ENCODE assay signal across 12 mouse cellular contexts in genomic region chr10:63385897-63386296, GRCm38 (mm10). TPM values are rescaled to one million over a fixed set of nuclear protein-coding genes. Genes with fewer than 3 reads are reported as not detected.
DNase-seq lines count a peak whose midpoint lies in the region; ATAC-seq and TF ChIP-seq lines count a peak whose summit lies in the region.
"Not testable (repeated sequence)": the region's sequence is repeated elsewhere in the genome, so short reads cannot be mapped to it uniquely, and the experiment has no call there.
"Had no signal": no experiment of that assay in that cellular context is flagged by ENCODE, and none has a peak within 500 bp of the region (broad histone marks: within the 10 kb centered on the region; RNA-seq: fewer than 3 reads in every experiment).

No protein-coding gene starts in this region.

- H3K9ac ChIP-seq in forebrain, embryonic 12.5 days: 0 out of 2 replicates have a peak overlapping the region, but pooled peaks have one; percentile 59
- peak overlapping the region; percentile 79; the same call in 1 of the 2 replicates for H3K9ac ChIP-seq in heart, embryonic 14.5 days (ENCODE audit: low read length)
- 0 out of 2 replicates have a peak overlapping the region, but pooled peaks have one; percentile 34 for H3K9ac ChIP-seq in intestine, embryonic 14.5 days (ENCODE audit: low read length)
- H3K9ac ChIP-seq in limb, embryonic 12.5 days (replicated peaks): peak overlapping the region; percentile 54; the same call in 1 of the 2 replicates
- 0 out of 2 replicates have a peak overlapping the region, but pooled peaks have one; percentile 58 for H3K9ac ChIP-seq in lung, embryonic 15.5 days
- H3K9ac ChIP-seq in midbrain, postnatal 0 days (replicated peaks; ENCODE audit: low read length, poor library complexity, severe bottlenecking); stomach, postnatal 0 days (ENCODE audit: low read length): not testable (repeated sequence)

- not testable (repeated sequence) for H3K27ac ChIP-seq in brown adipose tissue, adult 24 weeks (replicated peaks; ENCODE audit: low read depth, low read length); forebrain, embryonic 12.5 days; intestine, embryonic 14.5 days (ENCODE audit: low read depth); limb, embryonic 12.5 days; lung, embryonic 15.5 days; midbrain, postnatal 0 days (ENCODE audit: low read depth, low read length); stomach, postnatal 0 days (replicated peaks)
- H3K27ac ChIP-seq in heart, embryonic 14.5 days (replicated peaks in 1 of 2; ENCODE audit: control insufficient read depth in 1 of 2, insufficient read depth in 1 of 2, low read depth in 2 of 2, low read length in 2 of 2): 0 out of 4 replicates have a peak overlapping the region, but pooled peaks of 1 of the 2 experiments have one; percentile 87

- H3K4me1 ChIP-seq in brown adipose tissue, adult 24 weeks (ENCODE audit: control insufficient read depth, insufficient read depth, insufficient read length, low read length); forebrain, embryonic 12.5 days; heart, embryonic 14.5 days (ENCODE audit: control insufficient read depth in 2 of 2, insufficient read depth in 2 of 2, low read length in 2 of 2); intestine, embryonic 14.5 days (replicated peaks; ENCODE audit: control insufficient read depth, insufficient read depth, low read length); limb, embryonic 12.5 days (replicated peaks); lung, embryonic 15.5 days; midbrain, postnatal 0 days (ENCODE audit: insufficient read depth, low read length); stomach, postnatal 0 days (replicated peaks; ENCODE audit: control insufficient read depth, insufficient read depth): not testable (repeated sequence)

- WGBS in forebrain, embryonic 12.5 days: 28% methylated on average over 5 of the region's 5 CpGs
- 28% methylated on average over 5 of the region's 5 CpGs for WGBS in heart, embryonic 14.5 days
- WGBS in intestine, embryonic 14.5 days: 34% methylated on average over 5 of the region's 5 CpGs
- 23% methylated on average over 5 of the region's 5 CpGs for WGBS in limb, embryonic 12.5 days
- 30% methylated on average over 5 of the region's 5 CpGs for WGBS in lung, embryonic 15.5 days
- 29% methylated on average over 5 of the region's 5 CpGs for WGBS in midbrain, postnatal 0 days
- WGBS in stomach, postnatal 0 days: 31% methylated on average over 5 of the region's 5 CpGs

- DNase-seq in intestine, embryonic 14.5 days (ENCODE audit: low spot score); midbrain, postnatal 0 days (ENCODE audit: low spot score); stomach, postnatal 0 days (ENCODE audit: low spot score): not testable (repeated sequence)

- not testable (repeated sequence) for H3K27me3 ChIP-seq in forebrain, embryonic 12.5 days; heart, embryonic 14.5 days (ENCODE audit: control insufficient read depth, insufficient read depth, low read length); intestine, embryonic 14.5 days (replicated peaks; ENCODE audit: control insufficient read depth, insufficient read depth, low read length); limb, embryonic 12.5 days; lung, embryonic 15.5 days; midbrain, postnatal 0 days (ENCODE audit: insufficient read depth, low read length); stomach, postnatal 0 days (ENCODE audit: control insufficient read depth, insufficient read depth, low read length)

- H3K9me3 ChIP-seq in forebrain, embryonic 12.5 days; heart, embryonic 14.5 days (ENCODE audit: control insufficient read depth, low read length); intestine, embryonic 14.5 days (ENCODE audit: control insufficient read depth, low read length); limb, embryonic 12.5 days; lung, embryonic 15.5 days; midbrain, postnatal 0 days (ENCODE audit: low read length); stomach, postnatal 0 days (ENCODE audit: control insufficient read depth, low read length): not testable (repeated sequence)

- not testable (repeated sequence) for TF ChIP-seq CTCF in midbrain, postnatal 0 days (IDR thresholded peaks at IDR 0.05); stomach, postnatal 0 days (IDR thresholded peaks at IDR 0.05; ENCODE audit: low read depth)

- H3K36me3 ChIP-seq in forebrain, embryonic 12.5 days (replicated peaks); heart, embryonic 14.5 days (ENCODE audit: control insufficient read depth, insufficient read depth, low read length); intestine, embryonic 14.5 days (ENCODE audit: control insufficient read depth, insufficient read depth, low read length); limb, embryonic 12.5 days; lung, embryonic 15.5 days; midbrain, postnatal 0 days (ENCODE audit: insufficient read depth, low read length); stomach, postnatal 0 days (ENCODE audit: control insufficient read depth, insufficient read depth, low read length): not testable (repeated sequence)

- not testable (repeated sequence) for ATAC-seq in forebrain, embryonic 12.5 days (ENCODE audit: low FRiP score); heart, embryonic 14.5 days (ENCODE audit: insufficient number of reproducible peaks, insufficient read depth, low FRiP score, low read depth); intestine, embryonic 14.5 days (replicated peaks; ENCODE audit: low FRiP score, low TSS enrichment, low read depth); limb, embryonic 12.5 days (ENCODE audit: insufficient number of reproducible peaks, insufficient read depth, low FRiP score, low TSS enrichment, low read depth); lung, embryonic 15.5 days (ENCODE audit: borderline replicate concordance, extremely low read depth, low FRiP score, low TSS enrichment); midbrain, postnatal 0 days (ENCODE audit: low FRiP score); stomach, postnatal 0 days (ENCODE audit: low FRiP score, low TSS enrichment)

- TF ChIP-seq EP300 in stomach, postnatal 0 days (optimal IDR thresholded peaks at IDR 0.05): not testable (repeated sequence)

- H3K4me2 ChIP-seq in forebrain, embryonic 12.5 days: peak overlapping the region; percentile 65
- H3K4me2 ChIP-seq in heart, embryonic 14.5 days (ENCODE audit: low read length): peak overlapping the region; percentile 85
- peak overlapping the region; percentile 89 for H3K4me2 ChIP-seq in intestine, embryonic 14.5 days (ENCODE audit: low read length)
- peak overlapping the region; percentile 65 for H3K4me2 ChIP-seq in limb, embryonic 12.5 days
- H3K4me2 ChIP-seq in lung, embryonic 15.5 days: peak overlapping the region; percentile 84
- H3K4me2 ChIP-seq in midbrain, postnatal 0 days (ENCODE audit: low read depth, low read length, poor library complexity, severe bottlenecking): peak overlapping the region; percentile 63
- H3K4me2 ChIP-seq in stomach, postnatal 0 days (replicated peaks; ENCODE audit: low read depth): peak overlapping the region; percentile 69

- H3K4me3 ChIP-seq in brown adipose tissue, adult 24 weeks (ENCODE audit: insufficient read depth, low read depth, low read length): peak overlapping the region; percentile 63
- peak overlapping the region; percentile 55 for H3K4me3 ChIP-seq in forebrain, embryonic 12.5 days (replicated peaks)
- peak overlapping the region; percentile 60 to 68 for H3K4me3 ChIP-seq in heart, embryonic 14.5 days (ENCODE audit: control insufficient read depth in 1 of 2, insufficient read depth in 1 of 2, low read depth in 1 of 2, low read length in 2 of 2)
- peak overlapping the region; percentile 50 for H3K4me3 ChIP-seq in intestine, embryonic 14.5 days (ENCODE audit: low read depth, low read length)
- peak overlapping the region; percentile 53 for H3K4me3 ChIP-seq in limb, embryonic 12.5 days (replicated peaks)
- H3K4me3 ChIP-seq in lung, embryonic 15.5 days: peak overlapping the region; percentile 64
- peak overlapping the region; percentile 52 for H3K4me3 ChIP-seq in midbrain, postnatal 0 days (ENCODE audit: low read depth, low read length)
- H3K4me3 ChIP-seq in stomach, postnatal 0 days (ENCODE audit: low read depth, low read length): peak overlapping the region; percentile 58

RNA-seq across cellular contexts. Expression of gene Dnajc12, which starts 3.7 kb away (rescaled TPM):
- 4.6 and 9.2 TPM in 2 replicates for polyA plus RNA-seq in brown adipose tissue, adult 24 weeks (2012; ENCODE audit: insufficient read depth, insufficient read length, missing spikeins)
- 7.4 and 9.1 TPM in 2 replicates for polyA plus RNA-seq in forebrain, embryonic 12.5 days (2016; fragmentation: Nextera tagmentation; extraction: Ambion mirVana)
- polyA plus RNA-seq in heart, embryonic 14.5 days (2014; fragmentation: Nextera tagmentation; extraction: Ambion mirVana): 8.4 and 9.6 TPM in 2 replicates
- 7.5 and 8.3 TPM in 2 replicates for polyA plus RNA-seq in intestine, embryonic 14.5 days (2014; fragmentation: Nextera tagmentation; extraction: Ambion mirVana)
- polyA plus RNA-seq in limb, embryonic 12.5 days (2016; fragmentation: Nextera tagmentation; extraction: Ambion mirVana): 13.6 and 16.1 TPM in 2 replicates
- polyA plus RNA-seq in lung, embryonic 15.5 days (2015; fragmentation: Nextera tagmentation; extraction: Ambion mirVana): 13.3 and 13.6 TPM in 2 replicates
- total RNA-seq in midbrain, postnatal 0 days (2014; rRNA removed): 12.8 and 14.1 TPM in 2 replicates
- 25.5 and 29.1 TPM in 2 replicates for polyA plus RNA-seq in midbrain, postnatal 0 days (2015; fragmentation: Nextera tagmentation; extraction: Ambion mirVana)
- polyA plus RNA-seq in stomach, postnatal 0 days (2015; fragmentation: Nextera tagmentation; extraction: Ambion mirVana): 10.2 and 11.0 TPM in 2 replicates

RNA-seq across cellular contexts. Expression of gene Sirt1, which starts 4.4 kb away (rescaled TPM):
- polyA plus RNA-seq in brown adipose tissue, adult 24 weeks (2012; ENCODE audit: insufficient read depth, insufficient read length, missing spikeins): 9.3 TPM in 2 replicates
- polyA plus RNA-seq in forebrain, embryonic 12.5 days (2016; fragmentation: Nextera tagmentation; extraction: Ambion mirVana): 6.1 and 6.9 TPM in 2 replicates
- polyA plus RNA-seq in heart, embryonic 14.5 days (2014; fragmentation: Nextera tagmentation; extraction: Ambion mirVana): 6.4 and 7.8 TPM in 2 replicates
- polyA plus RNA-seq in intestine, embryonic 14.5 days (2014; fragmentation: Nextera tagmentation; extraction: Ambion mirVana): 6.8 and 6.9 TPM in 2 replicates
- polyA plus RNA-seq in limb, embryonic 12.5 days (2016; fragmentation: Nextera tagmentation; extraction: Ambion mirVana): 7.7 and 9.9 TPM in 2 replicates
- 5.3 and 5.9 TPM in 2 replicates for polyA plus RNA-seq in lung, embryonic 15.5 days (2015; fragmentation: Nextera tagmentation; extraction: Ambion mirVana)
- total RNA-seq in midbrain, postnatal 0 days (2014; rRNA removed): 23.3 and 23.7 TPM in 2 replicates
- 2.6 and 3.5 TPM in 2 replicates for polyA plus RNA-seq in midbrain, postnatal 0 days (2015; fragmentation: Nextera tagmentation; extraction: Ambion mirVana)
- polyA plus RNA-seq in stomach, postnatal 0 days (2015; fragmentation: Nextera tagmentation; extraction: Ambion mirVana): 2.9 and 3.2 TPM in 2 replicates

RNA-seq across cellular contexts. Expression of gene Gm7075, which starts 35.7 kb away (rescaled TPM):
- not detected in 2 replicates for polyA plus RNA-seq in brown adipose tissue, adult 24 weeks (2012; ENCODE audit: insufficient read depth, insufficient read length, missing spikeins)
- not detected in 2 replicates for polyA plus RNA-seq in forebrain, embryonic 12.5 days (2016; fragmentation: Nextera tagmentation; extraction: Ambion mirVana)
- polyA plus RNA-seq in heart, embryonic 14.5 days (2014; fragmentation: Nextera tagmentation; extraction: Ambion mirVana): not detected in 2 replicates
- polyA plus RNA-seq in intestine, embryonic 14.5 days (2014; fragmentation: Nextera tagmentation; extraction: Ambion mirVana): not detected in 2 replicates
- not detected in 2 replicates for polyA plus RNA-seq in limb, embryonic 12.5 days (2016; fragmentation: Nextera tagmentation; extraction: Ambion mirVana)
- 0.41 TPM in 1 of 2 replicates, not detected in the other for polyA plus RNA-seq in lung, embryonic 15.5 days (2015; fragmentation: Nextera tagmentation; extraction: Ambion mirVana)
- total RNA-seq in midbrain, postnatal 0 days (2014; rRNA removed): not detected in 2 replicates
- polyA plus RNA-seq in midbrain, postnatal 0 days (2015; fragmentation: Nextera tagmentation; extraction: Ambion mirVana): not detected in 2 replicates
- polyA plus RNA-seq in stomach, postnatal 0 days (2015; fragmentation: Nextera tagmentation; extraction: Ambion mirVana): not detected in 2 replicates
- total RNA-seq: heart, adult 2 months; layer of hippocampus, adult 18-20 months; left cerebral cortex, postnatal 10 days had no signal
- polyA plus RNA-seq: C2C12; heart, adult 2 months had no signal

RNA-seq across cellular contexts. Expression of gene Ctnna3, which starts 44.0 kb away (rescaled TPM):
- polyA plus RNA-seq in brown adipose tissue, adult 24 weeks (2012; ENCODE audit: insufficient read depth, insufficient read length, missing spikeins): not detected in 2 replicates
- 0.34 TPM in 1 of 2 replicates, not detected in the other for polyA plus RNA-seq in forebrain, embryonic 12.5 days (2016; fragmentation: Nextera tagmentation; extraction: Ambion mirVana)
- polyA plus RNA-seq in heart, embryonic 14.5 days (2014; fragmentation: Nextera tagmentation; extraction: Ambion mirVana): 29.4 and 33.6 TPM in 2 replicates
- 1.5 and 1.7 TPM in 2 replicates for polyA plus RNA-seq in intestine, embryonic 14.5 days (2014; fragmentation: Nextera tagmentation; extraction: Ambion mirVana)
- polyA plus RNA-seq in limb, embryonic 12.5 days (2016; fragmentation: Nextera tagmentation; extraction: Ambion mirVana): 0.14 and 0.24 TPM in 2 replicates
- polyA plus RNA-seq in lung, embryonic 15.5 days (2015; fragmentation: Nextera tagmentation; extraction: Ambion mirVana): 0.86 and 1.2 TPM in 2 replicates
- 1.0 TPM in 2 replicates for total RNA-seq in midbrain, postnatal 0 days (2014; rRNA removed)
- 0.44 and 0.63 TPM in 2 replicates for polyA plus RNA-seq in midbrain, postnatal 0 days (2015; fragmentation: Nextera tagmentation; extraction: Ambion mirVana)
- polyA plus RNA-seq in stomach, postnatal 0 days (2015; fragmentation: Nextera tagmentation; extraction: Ambion mirVana): 0.27 and 0.35 TPM in 2 replicates
